29 mouse cellular contexts compared by ENCODE assay signal in genomic region chr11:85729725-85730124, GRCm38 (mm10).
DNase-seq lines count a peak whose midpoint lies in the region; ATAC-seq and TF ChIP-seq lines count a peak whose summit lies in the region.
"Had no signal": no experiment of that assay in that cellular context is flagged by ENCODE, and none has a peak within 500 bp of the region (broad histone marks: within the 10 kb centered on the region; RNA-seq: fewer than 3 reads in every experiment).

No protein-coding gene starts in this region.

- H3K9ac ChIP-seq in lung, embryonic 16.5 days (ENCODE audit: low read length): no peak overlapping the region
- H3K9ac ChIP-seq: embryonic facial prominence, embryonic 13.5 days; forebrain, embryonic 12.5 days; forebrain, postnatal 0 days; heart, embryonic 13.5 days; hindbrain, embryonic 15.5 days; limb, embryonic 13.5 days; liver, embryonic 12.5 days; liver, postnatal 0 days; midbrain, embryonic 12.5 days; stomach, embryonic 15.5 days had no signal

- no peak overlapping the region for H3ac ChIP-seq in myocyte (ENCODE audit: control insufficient read depth, insufficient read length)

- no peak for TF ChIP-seq POLR2A in lung, adult 2 months (IDR thresholded peaks at IDR 0.05; ENCODE audit: borderline replicate concordance, extremely low read depth, low read depth, low read length)
- TF ChIP-seq POLR2A in myocyte (IDR thresholded peaks at IDR 0.05; ENCODE audit: insufficient read length, low read depth): no peak

- no peaks in the 10 kb centered on the region for H3K79me2 ChIP-seq in myocyte (ENCODE audit: control insufficient read depth, insufficient read depth)

- peak overlapping the region; percentile 41; the same call in 1 of the 2 replicates for H3K27ac ChIP-seq in gastrocnemius, adult 2 months
- peak overlapping the region; percentile 17; the same call in 1 of the 2 replicates for H3K27ac ChIP-seq in lung, embryonic 16.5 days (ENCODE audit: low read length)
- no peak overlapping the region for H3K27ac ChIP-seq in forebrain, embryonic 10.5 days
- H3K27ac ChIP-seq: embryonic facial prominence, embryonic 13.5 days; forebrain, embryonic 12.5 days; heart, embryonic 13.5 days; hindbrain, embryonic 10.5 days; hindbrain, embryonic 15.5 days; limb, embryonic 13.5 days; liver, embryonic 12.5 days; midbrain, embryonic 12.5 days; stomach, embryonic 15.5 days had no signal

- intact Hi-C loops in gastrocnemius, adult 2 months (cut with DNase I): no loop called here

- peak; percentile 64 for DNase-seq in gastrocnemius, adult 2 months
- no peak for DNase-seq in gastrocnemius, adult 8-10 months (ENCODE audit: low spot score in 2 of 2)
- no peak for DNase-seq in lung, adult 2 months
- peak; percentile 37 for DNase-seq in gastrocnemius, postnatal 10 days
- DNase-seq in neural tube, embryonic 10.5 days (ENCODE audit: extremely low spot score, low spot score): no peak
- DNase-seq in forebrain, embryonic 10.5 days (ENCODE audit: extremely low spot score, low spot score): no peak
- DNase-seq: adrenal gland, adult 2 months; forebrain, postnatal 0 days; heart, adult 18-20 months; heart, postnatal 14 days; kidney, adult 11 months; kidney, postnatal 25 days; liver, postnatal 0 days; lung, postnatal 4 days; thymus, postnatal 25 days had no signal

- no peak for ATAC-seq in lung, embryonic 16.5 days (ENCODE audit: low read depth)
- ATAC-seq: CD4-positive, CD25-positive, alpha-beta regulatory T cell, adult 4 months; forebrain, postnatal 0 days; inflammation-experienced regulatory T-cells, adult 6 months; liver, embryonic 12.5 days; liver, postnatal 0 days had no signal

- no peak overlapping the region for H3K4me2 ChIP-seq in lung, embryonic 16.5 days (ENCODE audit: low read depth, low read length)
- no peak overlapping the region for H3K4me2 ChIP-seq in myocyte (ENCODE audit: low read depth)
- H3K4me2 ChIP-seq: embryonic facial prominence, embryonic 13.5 days; forebrain, embryonic 12.5 days; heart, embryonic 13.5 days; hindbrain, embryonic 15.5 days; limb, embryonic 13.5 days; liver, embryonic 12.5 days; midbrain, embryonic 12.5 days; stomach, embryonic 15.5 days had no signal

- no peak overlapping the region for H3K4me3 ChIP-seq in gastrocnemius, adult 2 months
- H3K4me3 ChIP-seq in lung, embryonic 16.5 days (ENCODE audit: low read length): no peak overlapping the region
- no peak overlapping the region for H3K4me3 ChIP-seq in lung, adult 2 months (replicated peaks; ENCODE audit: extremely low read depth, low read depth, low read length)
- H3K4me3 ChIP-seq in myocyte: no peak overlapping the region
- no peak overlapping the region for H3K4me3 ChIP-seq in forebrain, embryonic 10.5 days
- H3K4me3 ChIP-seq: embryonic facial prominence, embryonic 13.5 days; forebrain, embryonic 12.5 days; heart, embryonic 13.5 days; hindbrain, embryonic 10.5 days; hindbrain, embryonic 15.5 days; limb, embryonic 13.5 days; liver, embryonic 12.5 days; megakaryocyte, embryonic 14.5 days; midbrain, embryonic 12.5 days; stomach, embryonic 15.5 days had no signal

- 48% methylated on average over 2 of the region's 2 CpGs for WGBS in lung, embryonic 16.5 days
- 47% methylated on average over 2 of the region's 2 CpGs for WGBS in lung, adult 2 months
- WGBS in forebrain, embryonic 10.5 days: 77% methylated on average over 2 of the region's 2 CpGs

- H3K9me3 ChIP-seq in lung, embryonic 16.5 days (ENCODE audit: control insufficient read depth, low read length): no peaks in the 10 kb centered on the region
- no peaks in the 10 kb centered on the region for H3K9me3 ChIP-seq in forebrain, embryonic 10.5 days
- H3K9me3 ChIP-seq: embryonic facial prominence, embryonic 13.5 days; forebrain, embryonic 12.5 days; heart, embryonic 13.5 days; hindbrain, embryonic 10.5 days; hindbrain, embryonic 15.5 days; limb, embryonic 13.5 days; liver, embryonic 12.5 days; megakaryocyte, embryonic 14.5 days; midbrain, embryonic 12.5 days; stomach, embryonic 15.5 days had no signal

- no peaks in the 10 kb centered on the region for H3K27me3 ChIP-seq in lung, embryonic 16.5 days (ENCODE audit: control insufficient read depth, insufficient read depth, low read depth, low read length)
- H3K27me3 ChIP-seq in myocyte (ENCODE audit: control insufficient read depth, insufficient read depth, insufficient read length): no peaks in the 10 kb centered on the region
- H3K27me3 ChIP-seq in forebrain, embryonic 10.5 days (ENCODE audit: poor library complexity, severe bottlenecking): peaks cover 90% of the 10 kb centered on the region
- H3K27me3 ChIP-seq: embryonic facial prominence, embryonic 13.5 days; heart, embryonic 13.5 days; hindbrain, embryonic 15.5 days; liver, embryonic 12.5 days; megakaryocyte, embryonic 14.5 days; stomach, embryonic 15.5 days had no signal

- peak; percentile 17; the same call in 1 of the 2 replicates for TF ChIP-seq CTCF in gastrocnemius, adult 2 months (IDR thresholded peaks at IDR 0.05)
- no peak for TF ChIP-seq CTCF in lung, adult 2 months (IDR thresholded peaks at IDR 0.05; ENCODE audit: insufficient read depth, low read length)

- no peaks in the 10 kb centered on the region for H3K36me3 ChIP-seq in lung, embryonic 16.5 days (ENCODE audit: control insufficient read depth, insufficient read depth, low read length)
- H3K36me3 ChIP-seq in myocyte (ENCODE audit: control insufficient read depth, insufficient read depth): no peaks in the 10 kb centered on the region
- H3K36me3 ChIP-seq in forebrain, embryonic 10.5 days (replicated peaks): no peaks in the 10 kb centered on the region
- H3K36me3 ChIP-seq: embryonic facial prominence, embryonic 13.5 days; forebrain, embryonic 12.5 days; heart, embryonic 13.5 days; hindbrain, embryonic 10.5 days; hindbrain, embryonic 15.5 days; limb, embryonic 13.5 days; liver, embryonic 12.5 days; midbrain, embryonic 12.5 days; stomach, embryonic 15.5 days had no signal

- H3K4me1 ChIP-seq in lung, embryonic 16.5 days (replicated peaks; ENCODE audit: control insufficient read depth, insufficient read depth, low read length): peaks cover 24% of the 10 kb centered on the region
- peaks cover 6% of the 10 kb centered on the region for H3K4me1 ChIP-seq in lung, adult 2 months (ENCODE audit: control insufficient read depth, insufficient read depth, low read length)
- peaks cover 21% of the 10 kb centered on the region for H3K4me1 ChIP-seq in forebrain, embryonic 10.5 days
- H3K4me1 ChIP-seq: hindbrain, embryonic 15.5 days; liver, embryonic 12.5 days; stomach, embryonic 15.5 days had no signal

TF ChIP-seq in myocyte, 11 proteins besides CTCF, POLR2A, EP300 and RAD21:
- peak; percentile 38 to 92 (median 81) for TF ChIP-seq MYOG (IDR thresholded peaks at IDR 0.05; ENCODE audit: control insufficient read depth in 1 of 3, insufficient read depth in 1 of 3, insufficient read length in 2 of 3, low read depth in 2 of 3)
- peak; percentile 26 for TF ChIP-seq TCF12 (IDR thresholded peaks at IDR 0.05; ENCODE audit: insufficient read depth, poor library complexity, severe bottlenecking)
- peak in 2 of 3 experiments; percentile 58 to 76 for TF ChIP-seq MYOD1 (IDR thresholded peaks at IDR 0.05; ENCODE audit: control insufficient read depth in 1 of 3, insufficient read length in 2 of 3, low read depth in 2 of 3)
- TF ChIP-seq USF1 (IDR thresholded peaks at IDR 0.05; ENCODE audit: low read depth): no peak
- no peak for TF ChIP-seq MAX (IDR thresholded peaks at IDR 0.05; ENCODE audit: low read depth)
- TF ChIP-seq CEBPB (IDR thresholded peaks at IDR 0.05; ENCODE audit: insufficient read depth, poor library complexity, severe bottlenecking): no peak

Comparison
In these comparisons a context has a peak if more than half of its experiments do, and no peak if none do; other contexts are left out.
1. DNase-seq: peak in gastrocnemius, adult 2 months (single experiment) and gastrocnemius, postnatal 10 days (single experiment); none in gastrocnemius, adult 8-10 months (0 of 2), lung, adult 2 months (single experiment), neural tube, embryonic 10.5 days (single experiment) and forebrain, embryonic 10.5 days (single experiment).